Mouse (Mus musculus) bone marrow, adult 2 months (tissue): ENCODE measurements at regions not wholly inside any gene's neighbourhood (a gene's known extent, or its start where the extent isn't known, plus 50 kb on each side); places are given as distances from the start of the nearest gene placed in this dataset.

ENCODE experiments used
- CTCF ChIP-seq: fragments of 200-500 bp; IDR thresholded peaks from 2 replicates; pipeline ENCODE4 v1.5.1; 2011; ENCODE audit warnings: low read length, control low read depth; ENCODE audit not compliant: control insufficient read depth, insufficient read depth
- POLR2A ChIP-seq: fragments of 200-500 bp; IDR thresholded peaks from 2 replicates; pipeline ENCODE4 v1.6.1; 2011; ENCODE audit warnings: low read depth, mild to moderate bottlenecking, control low read depth, low read length, borderline replicate concordance; ENCODE audit not compliant: control insufficient read depth

- TF ChIP-seq CTCF, result no peak
- no peak for TF ChIP-seq POLR2A
Measured at GRCm38 (mm10) chr8:115758011-115758410, 50.4 kb upstream of the Maf start.
